Mouse (Mus musculus) brain, embryonic 14.5 days (tissue): ENCODE results near the gene Trpm3.

Experiments
- CTCF ChIP-seq: fragments of 200-500 bp; IDR thresholded peaks from 2 replicates; pipeline ENCODE4 v1.5.1; 2012; ENCODE audit warnings: inconsistent platforms, mild to moderate bottlenecking, moderate library complexity, borderline replicate concordance; ENCODE audit not compliant: insufficient read depth, insufficient read length; ENCODE audit errors: extremely low read depth
- POLR2A ChIP-seq: fragments of 200-500 bp; IDR thresholded peaks from 2 replicates; pipeline ENCODE4 v1.6.1; 2012; ENCODE audit warnings: mild to moderate bottlenecking, inconsistent platforms, borderline replicate concordance; ENCODE audit not compliant: poor library complexity, insufficient read depth, insufficient read length, severe bottlenecking; ENCODE audit errors: extremely low read depth

DNA sequence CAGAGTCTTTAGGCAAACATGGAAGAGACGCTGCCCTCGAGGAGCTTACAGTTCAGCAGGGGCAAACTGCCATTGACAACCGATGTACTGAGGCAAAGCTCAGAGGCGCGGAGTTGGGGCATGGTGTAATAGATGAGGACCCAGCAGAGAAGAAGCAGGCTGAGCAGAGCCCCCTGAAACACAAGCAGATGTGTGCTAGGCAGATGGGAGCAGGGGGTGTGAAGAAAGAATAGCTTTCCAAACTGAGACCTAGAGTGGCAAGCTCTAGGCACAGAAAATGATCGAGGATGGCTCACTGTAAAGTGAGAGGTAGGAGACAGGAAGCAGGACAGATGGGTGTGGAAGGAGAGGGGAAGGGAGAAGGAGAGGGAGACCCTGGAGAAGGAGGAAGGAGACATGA, 792.2 kb downstream of the Trpm3 start:
- TF ChIP-seq CTCF = no peak
- no peak for TF ChIP-seq POLR2A
